9 mouse cellular contexts compared by ENCODE assay signal in the genomic region with DNA sequence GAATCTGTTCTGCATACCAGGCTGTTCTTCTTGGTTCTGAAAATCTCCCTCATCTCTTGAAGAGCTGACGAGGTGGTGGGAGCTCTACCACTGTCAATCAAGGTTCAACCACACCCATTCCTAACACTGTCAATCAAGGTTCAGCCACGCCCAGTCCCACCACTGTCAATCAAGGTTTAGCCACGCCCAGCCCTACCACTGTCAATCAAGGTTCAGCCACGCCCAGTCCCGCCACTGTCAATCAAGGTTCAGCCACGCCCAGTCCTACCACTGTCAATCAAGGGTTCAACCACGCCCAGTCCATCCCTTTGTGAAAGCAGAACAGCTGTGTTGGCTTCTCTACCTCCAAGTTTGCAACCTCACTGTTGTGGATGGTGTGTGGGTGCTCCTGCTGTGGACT. TPM values are rescaled to one million over a fixed set of nuclear protein-coding genes. Genes with fewer than 3 reads are reported as not detected.
DNase-seq lines count a peak whose midpoint lies in the region; ATAC-seq and TF ChIP-seq lines count a peak whose summit lies in the region.
"Had no signal": no experiment of that assay in that cellular context is flagged by ENCODE, and none has a peak within 500 bp of the region (broad histone marks: within the 10 kb centered on the region; RNA-seq: fewer than 3 reads in every experiment).

No protein-coding gene starts in this region.

- no peak for TF ChIP-seq EP300 in stomach, postnatal 0 days (optimal IDR thresholded peaks at IDR 0.05)

- H3K9ac ChIP-seq in stomach, embryonic 14.5 days (replicated peaks; ENCODE audit: low read depth, low read length): no peak overlapping the region
- H3K9ac ChIP-seq in stomach, postnatal 0 days (ENCODE audit: low read length): no peak overlapping the region
- no peak overlapping the region for H3K9ac ChIP-seq in midbrain, embryonic 16.5 days (ENCODE audit: low read depth, low read length)
- H3K9ac ChIP-seq in heart, embryonic 12.5 days: no peak overlapping the region
- H3K9ac ChIP-seq: embryonic facial prominence, embryonic 15.5 days had no signal

- H3K4me3 ChIP-seq in stomach, embryonic 14.5 days (ENCODE audit: low read depth, low read length): no peak overlapping the region
- H3K4me3 ChIP-seq in stomach, postnatal 0 days (ENCODE audit: low read depth, low read length): no peak overlapping the region
- no peak overlapping the region for H3K4me3 ChIP-seq in midbrain, embryonic 16.5 days (ENCODE audit: low read depth, low read length)
- no peak overlapping the region for H3K4me3 ChIP-seq in heart, embryonic 12.5 days
- H3K4me3 ChIP-seq: embryonic facial prominence, embryonic 15.5 days had no signal

- no peak overlapping the region for H3K4me2 ChIP-seq in stomach, embryonic 14.5 days (replicated peaks; ENCODE audit: low read depth, low read length)
- no peak overlapping the region for H3K4me2 ChIP-seq in stomach, postnatal 0 days (replicated peaks; ENCODE audit: low read depth)
- no peak overlapping the region for H3K4me2 ChIP-seq in midbrain, embryonic 16.5 days (ENCODE audit: low read length)
- no peak overlapping the region for H3K4me2 ChIP-seq in heart, embryonic 12.5 days
- H3K4me2 ChIP-seq: embryonic facial prominence, embryonic 15.5 days had no signal

- H3K27ac ChIP-seq in stomach, embryonic 14.5 days (ENCODE audit: low read length): no peak overlapping the region
- no peak overlapping the region for H3K27ac ChIP-seq in stomach, postnatal 0 days (replicated peaks)
- no peak overlapping the region for H3K27ac ChIP-seq in midbrain, embryonic 16.5 days (ENCODE audit: low read length)
- H3K27ac ChIP-seq in heart, embryonic 12.5 days (ENCODE audit: poor library complexity, severe bottlenecking): no peak overlapping the region
- H3K27ac ChIP-seq: embryonic facial prominence, embryonic 15.5 days had no signal

- no peaks in the 10 kb centered on the region for H3K27me3 ChIP-seq in stomach, embryonic 14.5 days (ENCODE audit: control insufficient read depth, insufficient read depth, low read length)
- no peaks in the 10 kb centered on the region for H3K27me3 ChIP-seq in stomach, postnatal 0 days (ENCODE audit: control insufficient read depth, insufficient read depth, low read length)
- H3K27me3 ChIP-seq in midbrain, embryonic 16.5 days (ENCODE audit: control insufficient read depth, insufficient read depth, low read depth, low read length): no peaks in the 10 kb centered on the region
- H3K27me3 ChIP-seq in heart, embryonic 12.5 days (replicated peaks): no peaks in the 10 kb centered on the region
- H3K27me3 ChIP-seq: embryonic facial prominence, embryonic 15.5 days had no signal

- no peaks in the 10 kb centered on the region for H3K4me1 ChIP-seq in stomach, embryonic 14.5 days (ENCODE audit: control insufficient read depth, insufficient read depth, low read length)
- H3K4me1 ChIP-seq in stomach, postnatal 0 days (replicated peaks; ENCODE audit: control insufficient read depth, insufficient read depth): no peaks in the 10 kb centered on the region
- H3K4me1 ChIP-seq in midbrain, embryonic 16.5 days (ENCODE audit: control insufficient read depth, insufficient read depth, low read length): no peaks in the 10 kb centered on the region
- peaks cover 14% of the 10 kb centered on the region for H3K4me1 ChIP-seq in heart, embryonic 12.5 days (replicated peaks)
- H3K4me1 ChIP-seq: embryonic facial prominence, embryonic 15.5 days had no signal

- WGBS in stomach, embryonic 14.5 days: 75% methylated on average over 7 of the region's 7 CpGs
- 78% methylated on average over 7 of the region's 7 CpGs for WGBS in stomach, postnatal 0 days
- 84% methylated on average over 7 of the region's 7 CpGs for WGBS in midbrain, embryonic 16.5 days
- 83% methylated on average over 7 of the region's 7 CpGs for WGBS in heart, embryonic 12.5 days

- no peaks in the 10 kb centered on the region for H3K9me3 ChIP-seq in stomach, embryonic 14.5 days (ENCODE audit: control insufficient read depth, low read depth, low read length)
- H3K9me3 ChIP-seq in stomach, postnatal 0 days (ENCODE audit: control insufficient read depth, low read length): no peaks in the 10 kb centered on the region
- H3K9me3 ChIP-seq in midbrain, embryonic 16.5 days (replicated peaks; ENCODE audit: control insufficient read depth, low read length, poor library complexity, severe bottlenecking): no peaks in the 10 kb centered on the region
- H3K9me3 ChIP-seq in heart, embryonic 12.5 days (replicated peaks): no peaks in the 10 kb centered on the region
- H3K9me3 ChIP-seq: embryonic facial prominence, embryonic 15.5 days had no signal

- no peak for DNase-seq in stomach, postnatal 0 days (ENCODE audit: low spot score)
- DNase-seq in induced T-regulatory cell, adult 2 months (ENCODE audit: low read depth): peak; percentile 69
- peak; percentile 46 to 62 for DNase-seq in lung, postnatal 4 days
- no peak for DNase-seq in layer of hippocampus, postnatal 14 days (ENCODE audit: low spot score in 2 of 2)
- DNase-seq in cerebellum, postnatal 36 days: no peak

- no peaks in the 10 kb centered on the region for H3K36me3 ChIP-seq in stomach, embryonic 14.5 days (ENCODE audit: control insufficient read depth, insufficient read depth, low read length)
- no peaks in the 10 kb centered on the region for H3K36me3 ChIP-seq in stomach, postnatal 0 days (ENCODE audit: control insufficient read depth, insufficient read depth, low read length)
- no peaks in the 10 kb centered on the region for H3K36me3 ChIP-seq in midbrain, embryonic 16.5 days (ENCODE audit: control insufficient read depth, insufficient read depth, low read length)
- H3K36me3 ChIP-seq in heart, embryonic 12.5 days: no peaks in the 10 kb centered on the region
- H3K36me3 ChIP-seq: embryonic facial prominence, embryonic 15.5 days had no signal

- 0 out of 2 replicates have a peak, but pooled peaks have one; percentile 28 for ATAC-seq in stomach, embryonic 14.5 days (ENCODE audit: insufficient number of reproducible peaks, insufficient read depth, low FRiP score, low read depth)
- no peak for ATAC-seq in stomach, postnatal 0 days (ENCODE audit: low FRiP score, low TSS enrichment)
- no peak for ATAC-seq in midbrain, embryonic 16.5 days
- ATAC-seq in heart, embryonic 12.5 days (ENCODE audit: insufficient number of reproducible peaks, low FRiP score): no peak

- TF ChIP-seq CTCF in stomach, postnatal 0 days (IDR thresholded peaks at IDR 0.05; ENCODE audit: low read depth): no peak

RNA-seq across cellular contexts. Expression of a gene that starts 48.7 kb away (rescaled TPM):
- 0.84 and 0.88 TPM in 2 replicates for polyA plus RNA-seq in stomach, embryonic 14.5 days (2014; fragmentation: Nextera tagmentation; extraction: Ambion mirVana)
- polyA plus RNA-seq in stomach, postnatal 0 days (2015; fragmentation: Nextera tagmentation; extraction: Ambion mirVana): 0.23 and 0.27 TPM in 2 replicates
- 1 to 10 TPM; 1.2 to 1.4 TPM for total RNA-seq in layer of hippocampus, postnatal 14 days (2021)
- polyA plus RNA-seq in midbrain, embryonic 16.5 days (2015; fragmentation: Nextera tagmentation; extraction: Ambion mirVana): 0.12 and 0.20 TPM in 2 replicates
- 1.5 TPM in 2 replicates for polyA plus RNA-seq in heart, embryonic 12.5 days (2016; fragmentation: Nextera tagmentation; extraction: Ambion mirVana)

Comparison
In these comparisons a context has a peak if more than half of its experiments do, and no peak if none do; other contexts are left out.
1. DNase-seq: peak in induced T-regulatory cell, adult 2 months (single experiment) and lung, postnatal 4 days (2 of 2); none in stomach, postnatal 0 days (single experiment), layer of hippocampus, postnatal 14 days (0 of 2) and cerebellum, postnatal 36 days (0 of 2).